Mouse (Mus musculus): Measurements from ENCODE around the gene Gm49387.

DNA sequence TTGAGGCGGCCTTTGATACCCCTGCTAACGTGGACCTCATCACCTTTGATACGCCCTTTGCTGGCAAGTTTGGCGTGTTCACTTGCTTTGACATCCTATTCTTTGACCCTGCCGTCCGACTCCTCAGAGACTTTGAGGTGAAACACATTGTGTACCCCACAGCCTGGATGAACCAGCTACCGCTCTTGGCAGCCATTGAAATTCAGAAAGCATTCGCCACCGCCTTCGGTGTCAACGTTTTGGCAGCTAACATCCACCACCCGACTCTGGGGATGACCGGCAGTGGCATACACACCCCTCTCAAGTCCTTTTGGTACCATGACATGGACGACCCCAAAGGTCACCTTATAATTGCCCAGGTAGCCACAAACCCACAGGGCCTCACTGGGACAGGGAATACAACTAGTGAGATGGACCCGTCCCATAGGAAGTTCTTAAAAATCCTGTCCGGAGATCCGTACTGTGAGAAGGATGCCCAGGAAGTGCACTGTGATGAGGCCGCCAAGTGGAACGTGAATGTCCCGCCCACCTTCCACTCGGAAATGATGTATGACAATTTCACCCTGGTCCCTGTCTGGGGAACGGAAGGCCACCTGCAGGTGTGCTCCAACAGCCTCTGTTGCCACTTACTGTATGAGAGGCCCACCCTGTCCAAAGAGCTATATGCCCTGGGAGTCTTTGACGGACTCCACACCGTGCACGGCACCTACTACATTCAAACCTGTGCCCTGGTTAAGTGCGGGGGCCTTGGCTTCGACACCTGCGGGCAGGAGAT, 26.4 kb upstream of the Gm49387 start:
- TF ChIP-seq HCFC1 (IDR thresholded peaks at IDR 0.05; ENCODE audit: borderline replicate concordance, insufficient read depth, low read length): no peak
- no peak for TF ChIP-seq CHD2 (IDR thresholded peaks at IDR 0.05; ENCODE audit: low read depth, low read length)
- no peak for TF ChIP-seq ZNF384 (IDR thresholded peaks at IDR 0.05; ENCODE audit: low read depth, low read length)
- TF ChIP-seq ZC3H11A (IDR thresholded peaks at IDR 0.05; ENCODE audit: borderline replicate concordance, low read depth, low read length): no peak
